Mouse (Mus musculus) MEL (cell line): ENCODE measurements around the gene Gnb3.

Experiments used
- CTCF ChIP-seq, 3 experiments: IDR thresholded peaks in 2 of 3; conservative IDR thresholded peaks in 1 of 3; 2 replicates each; pipeline ENCODE4 v1.5.1; 2011 to 2012; ENCODE audit warnings: low read length in 3 of 3, low read depth in 2 of 3, mild to moderate bottlenecking in 2 of 3, improper control_type of control experiment in 1 of 3, inconsistent platforms in 1 of 3, mixed read lengths in 1 of 3, moderate library complexity in 1 of 3; ENCODE audit not compliant: control insufficient read depth in 1 of 3, insufficient read depth in 1 of 3, poor library complexity in 1 of 3, severe bottlenecking in 1 of 3
- MEF2A ChIP-seq: IDR thresholded peaks from 2 replicates; pipeline ENCODE4 v1.6.1; 2014; ENCODE audit warnings: low read depth, mild to moderate bottlenecking, inconsistent platforms, low read length, improper control_type of control experiment; ENCODE audit not compliant: poor library complexity, insufficient replicate concordance, severe bottlenecking; ENCODE audit errors: extremely low read depth
- POLR2A ChIP-seq, 2 experiments: IDR thresholded peaks; 2 replicates each; pipeline ENCODE4 v1.6.1; 2011 to 2012; ENCODE audit warnings: low read length in 2 of 2, mild to moderate bottlenecking in 2 of 2, control low read depth in 1 of 2, improper control_type of control experiment in 1 of 2, low read depth in 1 of 2, moderate library complexity in 1 of 2; ENCODE audit not compliant: control insufficient read depth in 1 of 2, insufficient read depth in 1 of 2, poor library complexity in 1 of 2
- USF1 ChIP-seq: IDR thresholded peaks from 2 replicates; pipeline ENCODE4 v1.6.1; 2014; ENCODE audit warnings: low read depth, mild to moderate bottlenecking, inconsistent platforms, low read length, improper control_type of control experiment, moderate library complexity

GRCm38 (mm10) chr6:124811403-124811665 lies 28.7 kb downstream of the Gnb3 start:
- no peak for TF ChIP-seq POLR2A (IDR thresholded peaks at IDR 0.05; ENCODE audit: control insufficient read depth in 1 of 2, insufficient read depth in 1 of 2, low read depth in 1 of 2, low read length in 2 of 2, poor library complexity in 1 of 2)
- no peak for TF ChIP-seq USF1
- no peak for TF ChIP-seq MEF2A
- no peak for TF ChIP-seq CTCF (IDR thresholded peaks at IDR 0.05 in 2 of 3, conservative IDR thresholded peaks at IDR 0.05 in 1 of 3; ENCODE audit: control insufficient read depth in 1 of 3, insufficient read depth in 1 of 3, low read depth in 2 of 3, low read length in 3 of 3, poor library complexity in 1 of 3, severe bottlenecking in 1 of 3)
